Comparison of ENCODE assay signal across 7 mouse cellular contexts in the genomic region with DNA sequence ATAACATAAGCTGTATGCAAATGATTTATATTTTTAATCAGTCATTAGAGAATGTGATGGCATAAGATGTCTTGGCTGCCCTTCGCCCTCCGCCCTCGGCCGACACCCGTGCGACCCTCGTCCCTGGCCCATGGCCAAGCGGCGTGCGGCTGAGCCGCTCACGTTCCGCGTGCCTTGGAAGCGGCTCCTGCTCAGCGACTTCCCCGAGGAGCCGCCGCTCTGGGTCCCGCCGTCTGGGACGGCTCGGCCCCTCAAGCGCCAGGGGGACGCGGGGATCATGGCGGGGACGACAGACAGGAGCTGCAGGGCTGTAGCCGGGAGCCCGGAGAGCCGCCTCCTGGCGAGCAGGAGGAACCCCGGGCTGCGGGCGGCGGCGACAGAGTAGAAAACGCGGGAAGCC.
DNase-seq lines count a peak whose midpoint lies in the region; ATAC-seq and TF ChIP-seq lines count a peak whose summit lies in the region.
"Not testable (repeated sequence)": the region's sequence is repeated elsewhere in the genome, so short reads cannot be mapped to it uniquely, and the experiment has no call there.

No protein-coding gene starts in this region.

- not testable (repeated sequence) for H3K4me2 ChIP-seq in forebrain, embryonic 14.5 days (ENCODE audit: low read length); midbrain, embryonic 11.5 days
- 0 out of 2 replicates have a peak overlapping the region, but pooled peaks have one; percentile 16 for H3K4me2 ChIP-seq in heart, embryonic 12.5 days
- H3K4me2 ChIP-seq in hindbrain, embryonic 16.5 days (ENCODE audit: low read length) = peak overlapping the region; percentile 12; the same call in 1 of the 2 replicates
- peak overlapping the region; percentile 29 for H3K4me2 ChIP-seq in midbrain, embryonic 16.5 days (ENCODE audit: low read length)

- peak; percentile 54; the same call in 1 of the 2 replicates for ATAC-seq in forebrain, embryonic 14.5 days
- ATAC-seq in heart, embryonic 12.5 days (ENCODE audit: insufficient number of reproducible peaks, low FRiP score); hindbrain, embryonic 16.5 days; midbrain, embryonic 16.5 days: not testable (repeated sequence)
- peak; percentile 38; the same call in 1 of the 2 replicates for ATAC-seq in midbrain, embryonic 11.5 days (ENCODE audit: low FRiP score)

- not testable (repeated sequence) for TF ChIP-seq CTCF in testis, adult 2 months (IDR thresholded peaks at IDR 0.05; ENCODE audit: control insufficient read depth, insufficient read depth, insufficient replicate concordance, low read depth, low read length)

- in situ Hi-C loops in ES-E14 (cut with MboI; ENCODE audit: low sequenced_read_pairs in 2 of 2, unreplicated experiment in 2 of 2) = not testable (repeated sequence)

- not testable (repeated sequence) for H3K27ac ChIP-seq in ES-E14 (ENCODE audit: insufficient read depth, low read depth, low read length, poor library complexity, severe bottlenecking); forebrain, embryonic 14.5 days (ENCODE audit: low read depth, low read length); heart, embryonic 12.5 days (ENCODE audit: poor library complexity, severe bottlenecking); hindbrain, embryonic 16.5 days (ENCODE audit: low read depth, low read length); midbrain, embryonic 11.5 days (ENCODE audit: low read depth, low read length); midbrain, embryonic 16.5 days (ENCODE audit: low read length); testis, adult 2 months (ENCODE audit: control insufficient read depth, insufficient read depth, low read depth, low read length)

- H3K27me3 ChIP-seq in forebrain, embryonic 14.5 days (replicated peaks; ENCODE audit: control insufficient read depth, insufficient read depth, low read length); heart, embryonic 12.5 days (replicated peaks); hindbrain, embryonic 16.5 days (replicated peaks; ENCODE audit: control insufficient read depth, insufficient read depth, low read length); midbrain, embryonic 11.5 days (ENCODE audit: control insufficient read depth, insufficient read depth, low read length); midbrain, embryonic 16.5 days (ENCODE audit: control insufficient read depth, insufficient read depth, low read depth, low read length); testis, adult 2 months (ENCODE audit: control insufficient read depth, insufficient read depth, low read length): not testable (repeated sequence)

- not testable (repeated sequence) for H3K4me1 ChIP-seq in ES-E14 (ENCODE audit: control insufficient read depth in 2 of 2, insufficient read depth in 2 of 2, low read length in 2 of 2, poor library complexity in 1 of 2); forebrain, embryonic 14.5 days (ENCODE audit: control insufficient read depth, insufficient read depth, low read length); heart, embryonic 12.5 days (replicated peaks); hindbrain, embryonic 16.5 days (ENCODE audit: control insufficient read depth, insufficient read depth, low read depth, low read length); midbrain, embryonic 11.5 days (ENCODE audit: control insufficient read depth, insufficient read depth, low read length); midbrain, embryonic 16.5 days (ENCODE audit: control insufficient read depth, insufficient read depth, low read length); testis, adult 2 months (ENCODE audit: control insufficient read depth, insufficient read depth, low read length)

- peak overlapping the region; percentile 43; the same call in 1 of the 2 replicates for H3K9ac ChIP-seq in ES-E14 (ENCODE audit: insufficient read depth, low read depth, low read length, poor library complexity, severe bottlenecking)
- not testable (repeated sequence) for H3K9ac ChIP-seq in forebrain, embryonic 14.5 days (ENCODE audit: low read length); heart, embryonic 12.5 days; hindbrain, embryonic 16.5 days (ENCODE audit: low read depth, low read length); midbrain, embryonic 11.5 days (ENCODE audit: low read length); midbrain, embryonic 16.5 days (ENCODE audit: low read depth, low read length)

- not testable (repeated sequence) for DNase-seq in ES-E14 (ENCODE audit: low read depth, low spot score); forebrain, embryonic 14.5 days (ENCODE audit: low spot score); midbrain, embryonic 11.5 days (ENCODE audit: low spot score, missing footprints)

- not testable (repeated sequence) for H3K9me3 ChIP-seq in ES-E14 (ENCODE audit: control insufficient read depth, insufficient read depth, low read depth, low read length); forebrain, embryonic 14.5 days (replicated peaks; ENCODE audit: control insufficient read depth, low read length); heart, embryonic 12.5 days (replicated peaks); hindbrain, embryonic 16.5 days (ENCODE audit: control insufficient read depth, low read length); midbrain, embryonic 11.5 days (ENCODE audit: control insufficient read depth, low read length); midbrain, embryonic 16.5 days (replicated peaks; ENCODE audit: control insufficient read depth, low read length, poor library complexity, severe bottlenecking)

- H3K4me3 ChIP-seq in ES-E14 (ENCODE audit: insufficient read depth in 1 of 2, low read depth in 1 of 2, low read length in 2 of 2, poor library complexity in 1 of 2, severe bottlenecking in 1 of 2) = peak overlapping the region; percentile 8 to 9; a peak in 2 of 4 replicates
- H3K4me3 ChIP-seq in forebrain, embryonic 14.5 days (ENCODE audit: low read depth, low read length); heart, embryonic 12.5 days; hindbrain, embryonic 16.5 days (ENCODE audit: low read length); midbrain, embryonic 11.5 days (ENCODE audit: low read depth, low read length); midbrain, embryonic 16.5 days (ENCODE audit: low read depth, low read length): not testable (repeated sequence)
- peak overlapping the region; percentile 24 for H3K4me3 ChIP-seq in testis, adult 2 months (ENCODE audit: control insufficient read depth, low read depth, low read length)

- TF ChIP-seq POLR2A in testis, adult 2 months (IDR thresholded peaks at IDR 0.05; ENCODE audit: control insufficient read depth, low read depth, low read length) = not testable (repeated sequence)

- H3K36me3 ChIP-seq in ES-E14 (ENCODE audit: control insufficient read depth, insufficient read depth, low read length, poor library complexity, severe bottlenecking); forebrain, embryonic 14.5 days (ENCODE audit: control insufficient read depth, insufficient read depth, low read length); heart, embryonic 12.5 days; hindbrain, embryonic 16.5 days (ENCODE audit: control insufficient read depth, insufficient read depth, low read length); midbrain, embryonic 11.5 days (ENCODE audit: control insufficient read depth, insufficient read depth, low read length); midbrain, embryonic 16.5 days (ENCODE audit: control insufficient read depth, insufficient read depth, low read length); testis, adult 2 months (ENCODE audit: control insufficient read depth, insufficient read depth, low read length): not testable (repeated sequence)

- 63% methylated on average over 34 of the region's 39 CpGs for WGBS in forebrain, embryonic 14.5 days
- WGBS in heart, embryonic 12.5 days = 57% methylated on average over 31 of the region's 39 CpGs
- WGBS in hindbrain, embryonic 16.5 days = 63% methylated on average over 25 of the region's 39 CpGs
- 68% methylated on average over 31 of the region's 39 CpGs for WGBS in midbrain, embryonic 11.5 days
- 71% methylated on average over 30 of the region's 39 CpGs for WGBS in midbrain, embryonic 16.5 days
